Mouse (Mus musculus): ENCODE data around the gene Wsb2. TPM values are rescaled to one million over a fixed set of nuclear protein-coding genes. Genes with fewer than 3 reads are reported as not detected.
"Not testable (repeated sequence)": the region's sequence is repeated elsewhere in the genome, so short reads cannot be mapped to it uniquely, and the experiment has no call there.

Gene Wsb2
- polyA plus RNA-seq, 1 experiment from 2014 or later, result 140 TPM

GRCm38 (mm10) chr5:117374372-117375049 lies 17.4 kb downstream of the Wsb2 start:
- Histone ChIP-seq H3K9me3 (no peaks in the 10 kb centered on the region), H3K9ac (no peak overlapping the region), H3K4me2 (replicated peaks) (no peak overlapping the region), H3K27ac (no peak overlapping the region), H3K36me3 (peaks cover 89% of the 10 kb centered on the region), H3K27me3 (replicated peaks) (no peaks in the 10 kb centered on the region), H3K4me3 (no peak overlapping the region), H3K4me1 (no peaks in the 10 kb centered on the region)
- 88% methylated on average over 7 of the region's 7 CpGs for WGBS
- ATAC-seq (ENCODE audit: low FRiP score, low read depth), result no peak

DNA sequence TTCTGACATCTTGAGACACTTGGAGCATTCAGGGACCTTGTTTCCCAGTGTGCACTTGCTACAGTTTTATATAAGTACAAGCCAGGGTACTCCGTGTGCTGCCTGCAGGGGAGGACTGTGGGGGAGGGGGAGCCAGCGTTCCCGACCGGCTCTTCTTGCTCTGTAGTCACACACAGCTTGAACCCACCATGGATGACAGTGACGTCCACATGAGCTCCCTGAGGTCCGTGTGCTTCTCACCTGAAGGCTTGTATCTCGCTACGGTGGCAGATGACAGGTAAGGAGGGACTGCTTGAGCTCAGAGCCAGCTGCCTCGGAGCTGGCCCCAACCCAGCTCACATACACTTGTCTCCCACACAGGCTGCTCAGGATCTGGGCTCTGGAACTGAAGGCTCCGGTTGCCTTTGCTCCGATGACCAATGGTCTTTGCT lies 19.2 kb downstream of the Wsb2 start:
- Histone ChIP-seq H3K4me3 (no peak overlapping the region), H3K36me3 (peaks cover 88% of the 10 kb centered on the region), H3K4me2 (replicated peaks) (no peak overlapping the region), H3K9me3 (no peaks in the 10 kb centered on the region), H3K4me1 (no peaks in the 10 kb centered on the region), H3K27me3 (replicated peaks) (no peaks in the 10 kb centered on the region), H3K9ac (no peak overlapping the region), H3K27ac (no peak overlapping the region)
- ATAC-seq (ENCODE audit: low FRiP score, low read depth), result no peak
- 80% methylated on average over 11 of the region's 11 CpGs for WGBS

DNA sequence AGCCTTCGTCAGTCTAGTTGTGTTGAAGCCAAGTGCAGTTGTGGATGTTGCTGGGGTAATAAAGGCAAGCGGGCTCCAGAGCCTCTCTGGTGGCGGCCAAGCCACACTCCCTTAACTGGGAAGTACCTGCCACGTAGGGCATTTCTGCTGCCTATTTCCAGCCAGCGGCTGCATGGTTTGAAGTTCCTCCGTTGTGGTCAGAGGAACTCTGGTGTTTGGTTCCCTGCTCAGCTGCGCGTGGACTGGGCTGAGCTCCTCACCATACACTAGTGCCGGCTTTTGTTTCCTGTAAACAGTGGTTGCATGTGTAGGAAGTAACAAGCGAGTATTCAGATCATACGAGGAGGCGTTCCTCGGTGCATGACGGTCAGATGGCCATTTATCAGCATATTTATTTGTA lies 20.6 kb downstream of the Wsb2 start:
- not testable (repeated sequence) for H3K4me3 ChIP-seq; H3K4me1 ChIP-seq; H3K4me2 ChIP-seq (replicated peaks); H3K9ac ChIP-seq; H3K9me3 ChIP-seq; H3K27me3 ChIP-seq (replicated peaks); H3K27ac ChIP-seq; ATAC-seq (ENCODE audit: low FRiP score, low read depth)
- 91% methylated on average over 14 of the region's 14 CpGs for WGBS
- peaks cover 88% of the 10 kb centered on the region for H3K36me3 ChIP-seq

DNA sequence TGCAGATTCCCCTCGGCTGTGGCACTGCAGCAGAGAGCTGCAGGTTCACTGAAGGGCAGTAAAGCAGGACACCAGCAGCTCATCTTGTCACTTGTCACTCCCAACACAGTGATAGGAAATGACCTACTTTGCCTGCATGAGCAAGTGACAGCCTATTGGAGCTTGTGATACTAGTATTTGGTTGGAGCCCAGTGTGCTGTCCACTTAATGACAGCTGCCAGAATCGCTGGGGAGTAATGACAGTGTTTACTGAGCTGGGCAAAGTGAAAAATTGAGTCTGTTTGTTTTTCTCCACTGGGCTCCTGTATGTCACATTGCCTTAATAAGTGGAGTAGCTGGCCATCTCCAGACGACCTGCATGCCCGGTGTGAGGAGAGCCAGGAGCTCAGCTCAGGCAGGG lies 23.1 kb downstream of the Wsb2 start:
- Histone ChIP-seq H3K27ac (no peak overlapping the region), H3K9ac (no peak overlapping the region), H3K27me3 (replicated peaks) (no peaks in the 10 kb centered on the region), H3K9me3 (no peaks in the 10 kb centered on the region), H3K4me1 (no peaks in the 10 kb centered on the region), H3K4me2 (replicated peaks) (no peak overlapping the region), H3K36me3 (peaks cover 86% of the 10 kb centered on the region), H3K4me3 (no peak overlapping the region)
- 89% methylated on average over 4 of the region's 4 CpGs for WGBS
- ATAC-seq (ENCODE audit: low FRiP score, low read depth), result no peak

DNA sequence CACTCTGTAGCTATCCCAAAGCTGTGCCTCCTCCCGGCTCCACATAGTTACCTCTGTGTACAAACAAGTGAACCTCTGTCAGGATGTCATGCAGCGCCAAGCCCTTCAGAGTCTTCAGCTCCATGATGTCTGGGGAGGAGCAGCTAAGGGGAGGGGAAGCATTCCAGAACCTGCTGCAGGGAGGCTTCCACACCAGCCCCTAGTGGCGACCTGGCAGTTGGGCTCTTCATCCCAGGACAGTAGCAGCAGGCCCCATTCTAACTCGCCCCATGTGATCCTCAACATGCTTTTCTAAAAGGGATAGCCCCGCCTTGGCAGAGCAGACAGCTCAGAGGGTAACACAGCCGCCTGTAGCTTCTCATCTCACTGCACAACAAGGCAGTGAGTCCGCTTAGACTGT lies 24.7 kb downstream of the Wsb2 start:
- Histone ChIP-seq H3K9me3 (no peaks in the 10 kb centered on the region), H3K36me3 (peaks cover 76% of the 10 kb centered on the region), H3K27me3 (replicated peaks) (no peaks in the 10 kb centered on the region), H3K4me1 (no peaks in the 10 kb centered on the region), H3K4me2 (replicated peaks) (no peak overlapping the region), H3K9ac (no peak overlapping the region), H3K4me3 (no peak overlapping the region), H3K27ac (no peak overlapping the region)
- 82% methylated on average over 7 of the region's 7 CpGs for WGBS
- no peak for ATAC-seq (ENCODE audit: low FRiP score, low read depth)

GRCm38 (mm10) chr5:117383198-117383597 lies 26.1 kb downstream of the Wsb2 start:
- no peaks in the 10 kb centered on the region for H3K27me3 ChIP-seq (replicated peaks)
- H3K4me1 ChIP-seq, result peaks cover 6% of the 10 kb centered on the region; the same call in 1 of the 2 replicates
- H3K4me2 ChIP-seq (replicated peaks), result no peak overlapping the region
- no peak for ATAC-seq (ENCODE audit: low FRiP score, low read depth)
- no peaks in the 10 kb centered on the region for H3K9me3 ChIP-seq
- WGBS, result 82% methylated on average over 12 of the region's 12 CpGs
- H3K27ac ChIP-seq, result no peak overlapping the region
- no peak overlapping the region for H3K9ac ChIP-seq
- H3K4me3 ChIP-seq, result no peak overlapping the region
- peaks cover 69% of the 10 kb centered on the region for H3K36me3 ChIP-seq

DNA sequence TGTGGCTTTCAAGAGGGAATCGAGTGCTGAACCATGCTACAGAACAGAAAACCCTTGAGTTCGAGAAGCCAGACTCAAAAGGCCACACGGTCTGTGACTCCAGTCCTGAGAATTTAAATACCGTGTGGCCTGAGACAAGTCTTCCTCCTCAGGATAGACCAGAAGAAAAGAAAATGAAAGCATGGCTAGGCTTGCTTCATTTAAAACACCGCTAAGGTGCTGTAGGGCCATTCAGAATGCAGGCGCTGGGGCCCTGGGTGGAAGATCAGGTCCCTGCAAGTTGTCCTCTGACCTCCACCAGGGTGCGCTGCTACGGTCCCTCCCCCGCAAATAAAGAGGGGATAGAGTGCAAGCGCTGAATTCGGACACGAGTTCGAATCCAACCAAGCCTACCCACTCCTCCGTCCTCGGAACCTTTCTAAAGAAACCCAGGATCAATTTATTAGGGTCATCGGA lies 31.2 kb downstream of the Wsb2 start:
- Histone ChIP-seq H3K36me3 (peaks cover 20% of the 10 kb centered on the region), H3K27ac (no peak overlapping the region), H3K9ac (peak overlapping the region; percentile 87), H3K4me3 (peak overlapping the region; percentile 69), H3K27me3 (replicated peaks) (no peaks in the 10 kb centered on the region), H3K4me2 (replicated peaks) (peak overlapping the region; percentile 81), H3K4me1 (peaks cover 10% of the 10 kb centered on the region; the same call in 1 of the 2 replicates), H3K9me3 (no peaks in the 10 kb centered on the region)
- WGBS, result 13% methylated on average over 16 of the region's 16 CpGs
- peak; percentile 48; the same call in 1 of the 2 replicates for ATAC-seq (ENCODE audit: low FRiP score, low read depth)

- peak; percentile 97 for ATAC-seq (ENCODE audit: low FRiP score, low read depth)
These were observed 31.8 kb downstream of the Wsb2 start, which contains the start of gene Rfc5 for GRCm38 (mm10) chr5:117388877-117389276. Gene Rfc5, minus strand, starts transcription at chr5:117389047.

GRCm38 (mm10) chr5:117390895-117391294 lies 33.8 kb downstream of the Wsb2 start:
- H3K27me3 ChIP-seq (replicated peaks), result no peaks in the 10 kb centered on the region
- ATAC-seq (ENCODE audit: low FRiP score, low read depth), result no peak
- H3K9me3 ChIP-seq, result no peaks in the 10 kb centered on the region
- H3K4me2 ChIP-seq (replicated peaks), result no peak overlapping the region
- WGBS, result 93% methylated on average over 1 of the region's 1 CpGs
- H3K36me3 ChIP-seq, result no peaks in the 10 kb centered on the region
- H3K9ac ChIP-seq, result no peak overlapping the region
- no peak overlapping the region for H3K27ac ChIP-seq
- no peak overlapping the region for H3K4me3 ChIP-seq
- H3K4me1 ChIP-seq, result peaks cover 10% of the 10 kb centered on the region; the same call in 1 of the 2 replicates

More at GRCm38 (mm10) chr5:117388877-117389276, 31.8 kb downstream of the Wsb2 start, which contains the start of gene Rfc5:
- Histone ChIP-seq H3K27me3 (replicated peaks) (no peaks in the 10 kb centered on the region), H3K27ac (no peak within 1 kb of the TSS), H3K9ac (peak within 1 kb of the TSS; percentile 87), H3K36me3 (peaks cover 16% of the 10 kb centered on the region), H3K4me2 (replicated peaks) (peak within 1 kb of the TSS; percentile 81), H3K9me3 (no peaks in the 10 kb centered on the region), H3K4me1 (peaks cover 10% of the 10 kb centered on the region; the same call in 1 of the 2 replicates), H3K4me3 (peak within 1 kb of the TSS; percentile 69)
- under 1% methylated on average over 43 of the region's 44 CpGs for WGBS

DNA sequence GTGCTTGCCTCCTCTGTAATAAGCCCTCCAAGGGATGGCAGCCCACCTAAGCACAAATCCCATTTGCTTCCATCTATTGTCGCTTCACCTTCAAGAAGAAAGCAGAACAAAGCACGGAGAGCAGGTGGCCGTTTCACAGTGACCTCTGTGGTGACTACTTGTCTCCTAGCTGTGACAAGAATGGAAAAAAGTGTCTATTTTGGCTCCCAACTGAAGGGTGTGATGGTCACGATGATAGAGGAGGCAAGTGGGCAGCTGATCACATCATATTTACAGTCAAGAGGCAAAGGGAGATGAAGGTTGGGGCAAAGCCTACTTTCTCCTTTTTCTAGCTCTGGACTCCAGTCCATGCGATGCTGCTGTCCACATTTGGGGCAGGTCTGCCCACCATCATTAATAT lies 38.7 kb downstream of the Wsb2 start:
- Histone ChIP-seq H3K9ac (no peak overlapping the region), H3K27ac (no peak overlapping the region), H3K27me3 (replicated peaks) (no peaks in the 10 kb centered on the region), H3K4me2 (replicated peaks) (no peak overlapping the region), H3K4me3 (no peak overlapping the region), H3K9me3 (no peaks in the 10 kb centered on the region), H3K4me1 (no peaks in the 10 kb centered on the region), H3K36me3 (no peaks in the 10 kb centered on the region)
- WGBS, result 92% methylated on average over 5 of the region's 5 CpGs
- ATAC-seq (ENCODE audit: low FRiP score, low read depth), result no peak

GRCm38 (mm10) chr5:117396596-117397014 lies 39.5 kb downstream of the Wsb2 start:
- Histone ChIP-seq H3K27me3 (replicated peaks) (no peaks in the 10 kb centered on the region), H3K4me2 (replicated peaks) (no peak overlapping the region), H3K9me3 (no peaks in the 10 kb centered on the region), H3K4me3 (no peak overlapping the region), H3K27ac (no peak overlapping the region), H3K4me1 (no peaks in the 10 kb centered on the region), H3K36me3 (no peaks in the 10 kb centered on the region), H3K9ac (no peak overlapping the region)
- 63% methylated on average over 6 of the region's 6 CpGs for WGBS
- ATAC-seq (ENCODE audit: low FRiP score, low read depth), result no peak

- Histone ChIP-seq H3K36me3 (no peaks in the 10 kb centered on the region), H3K4me3 (no peak overlapping the region), H3K27ac (no peak overlapping the region), H3K9me3 (no peaks in the 10 kb centered on the region), H3K4me2 (replicated peaks) (no peak overlapping the region), H3K9ac (no peak overlapping the region), H3K4me1 (no peaks in the 10 kb centered on the region), H3K27me3 (replicated peaks) (no peaks in the 10 kb centered on the region)
- WGBS, result 71% methylated on average over 6 of the region's 6 CpGs
- no peak for ATAC-seq (ENCODE audit: low FRiP score, low read depth)
These were observed 40.3 kb downstream of the Wsb2 start for GRCm38 (mm10) chr5:117397371-117397770.
